Mouse (Mus musculus) ES-E14 (cell line): ENCODE measurements at regions not wholly inside any gene's neighbourhood (a gene's known extent, or its start where the extent isn't known, plus 50 kb on each side); places are given as distances from the start of the nearest gene placed in this dataset.

ENCODE experiments used
- CHD2 ChIP-seq: IDR thresholded peaks from 2 replicates; pipeline ENCODE4 v1.6.1; 2014; ENCODE audit warnings: mild to moderate bottlenecking, low read depth, low read length, inconsistent platforms
- HCFC1 ChIP-seq: IDR thresholded peaks from 2 replicates; pipeline ENCODE4 v1.6.1; 2012; ENCODE audit warnings: low read length, inconsistent platforms, borderline replicate concordance; ENCODE audit not compliant: insufficient read depth
- ZC3H11A ChIP-seq: IDR thresholded peaks from 2 replicates; pipeline ENCODE4 v1.6.1; 2012; ENCODE audit warnings: low read depth, mild to moderate bottlenecking, inconsistent platforms, low read length, borderline replicate concordance
- ZNF384 ChIP-seq: IDR thresholded peaks from 2 replicates; pipeline ENCODE4 v1.6.1; 2012; ENCODE audit warnings: low read depth, low read length, inconsistent platforms

DNA sequence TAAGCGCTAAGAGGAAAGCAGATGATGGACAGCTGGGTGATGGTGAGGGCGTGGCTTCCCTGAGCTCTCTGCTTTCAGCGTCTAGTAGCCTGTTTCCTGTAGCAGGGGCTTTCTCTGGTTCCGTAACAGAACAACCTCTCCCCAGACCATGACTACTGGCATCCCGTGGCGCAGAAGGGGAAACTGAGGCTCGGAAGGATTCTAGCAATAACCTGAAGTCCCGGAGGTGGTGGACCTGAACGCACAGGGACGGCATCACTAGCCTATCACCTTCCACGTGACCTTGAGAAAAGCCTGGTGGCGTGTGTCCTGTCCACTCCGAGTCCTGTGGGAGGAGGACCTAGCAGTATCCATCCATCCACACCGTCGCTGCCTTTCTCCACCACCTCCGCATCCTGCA lies 208.1 kb downstream of the Gm26897 start:
- TF ChIP-seq HCFC1: no peak
- TF ChIP-seq ZC3H11A: no peak
- TF ChIP-seq CHD2: no peak
- TF ChIP-seq ZNF384: no peak
